Mouse (Mus musculus): Measurements from ENCODE around the gene Iffo1.

DNA sequence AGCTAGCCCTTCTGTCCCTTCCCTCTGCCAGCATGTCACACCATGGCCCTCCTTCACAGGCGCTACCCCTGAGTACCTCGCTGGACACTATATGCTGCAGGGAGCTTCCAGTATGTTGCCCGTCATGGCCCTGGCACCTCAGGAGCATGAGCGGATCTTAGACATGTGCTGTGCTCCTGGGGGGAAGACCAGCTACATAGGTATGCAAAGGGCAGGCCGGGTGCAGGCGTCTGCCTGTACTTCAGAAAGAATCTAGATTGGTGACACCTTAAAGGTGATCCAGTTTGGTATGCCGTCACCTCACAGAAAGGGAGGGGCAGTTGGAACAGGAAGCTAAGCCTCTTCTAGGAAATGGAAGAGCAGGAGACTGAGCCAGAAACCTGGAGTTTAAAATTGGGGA, 5.3 kb upstream of the Iffo1 start:
- TF ChIP-seq POLR2A (IDR thresholded peaks at IDR 0.05; ENCODE audit: low read depth, low read length) (no peak), CTCF (IDR thresholded peaks at IDR 0.05; ENCODE audit: extremely low read depth, insufficient read depth, insufficient read length, insufficient replicate concordance) (no peak)

Data from spleen, adult 2 months (tissue).